Mouse (Mus musculus) cerebral cortex, adult 2 months (tissue): ENCODE measurements around the gene Cux2.

ENCODE experiments used
- WGBS: fragments of 180-500 bp; shearing (Covaris S2); methylation state at CpG from one replicate; pipeline ENCODE4 v1.1.7; 2018; 5-methylcytosine and 5-hydroxymethylcytosine counted together

Gene Cux2

GRCm38 (mm10) chr5:121837441-121838340 lies 212.2 kb downstream of the Cux2 start, which contains the start of gene Sh2b3:
Sh2b3 (minus strand) TSS chr5:121837646.
- 2% methylated on average over 35 of the region's 35 CpGs for whole genome bisulfite sequencing

GRCm38 (mm10) chr5:121836692-121837415 lies 213.0 kb downstream of the Cux2 start:
- WGBS = under 1% methylated on average over 75 of the region's 77 CpGs

GRCm38 (mm10) chr5:121835949-121836691 lies 213.8 kb downstream of the Cux2 start:
- under 1% methylated on average over 51 of the region's 51 CpGs for WGBS

- WGBS = 43% methylated on average over 12 of the region's 12 CpGs
Observed at GRCm38 (mm10) chr5:121834991-121835747, 214.7 kb downstream of the Cux2 start.

- 73% methylated on average over 7 of the region's 7 CpGs for WGBS
Observed at GRCm38 (mm10) chr5:121834241-121834606, 215.7 kb downstream of the Cux2 start.

- 46% methylated on average over 10 of the region's 10 CpGs for WGBS
Observed at GRCm38 (mm10) chr5:121833572-121834240, 216.2 kb downstream of the Cux2 start.

DNA sequence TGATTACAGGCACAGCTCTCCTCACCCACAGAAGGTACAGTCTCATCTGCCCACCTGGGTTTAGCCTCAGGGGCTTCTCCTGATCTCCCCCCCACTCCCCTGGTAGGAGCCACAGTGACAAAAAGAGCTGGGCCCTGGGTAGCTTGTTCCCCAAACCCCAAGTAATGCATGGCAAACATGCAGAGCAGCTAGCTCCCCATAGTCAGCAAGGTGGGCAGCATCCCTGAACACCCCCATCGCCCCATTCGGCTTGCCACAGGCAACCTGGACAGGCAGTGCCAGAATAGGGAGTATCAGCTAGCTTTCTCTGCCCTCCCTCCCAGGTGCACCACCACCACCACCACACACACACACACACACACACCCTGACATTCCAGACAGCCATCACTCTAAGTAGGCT lies 216.7 kb downstream of the Cux2 start:
- 69% methylated on average over 2 of the region's 2 CpGs for WGBS

DNA sequence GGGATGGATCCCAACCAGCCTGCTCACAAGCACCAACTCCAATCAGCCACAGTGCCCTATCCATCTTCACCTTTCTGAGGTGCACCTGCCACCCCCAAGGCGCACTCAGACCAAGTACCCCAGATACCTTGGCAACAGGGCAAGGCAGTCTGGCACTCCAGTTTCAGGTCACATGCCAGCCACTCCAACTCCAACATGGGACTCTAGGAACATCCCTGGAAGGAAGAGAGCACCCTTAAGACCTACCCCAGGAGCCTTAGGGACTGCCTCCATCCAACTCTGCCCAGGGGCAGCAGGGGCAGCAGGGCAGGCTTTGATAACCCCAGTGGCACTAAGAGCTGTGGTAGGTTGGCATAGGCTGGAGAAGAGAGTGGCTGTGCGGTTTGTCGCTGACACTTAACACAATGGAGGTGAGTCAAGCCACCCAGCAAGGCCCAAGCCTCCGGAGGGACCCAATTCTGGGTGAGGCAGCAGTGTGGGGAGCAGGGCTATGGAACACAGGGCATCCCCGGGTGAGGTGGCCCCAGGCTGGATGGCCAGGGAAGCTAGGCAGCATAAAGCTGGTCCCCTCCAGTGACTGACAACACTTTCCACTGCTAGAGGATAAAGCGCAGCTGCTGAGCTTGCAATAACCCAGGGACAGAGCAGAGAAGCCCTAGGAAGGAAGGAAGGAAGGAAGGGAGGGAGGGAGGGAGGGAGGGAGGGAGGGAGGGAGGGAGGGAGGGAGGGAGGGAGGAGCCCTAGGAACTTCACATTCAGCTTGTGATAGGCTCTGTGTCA lies 217.3 kb downstream of the Cux2 start:
- WGBS = 81% methylated on average over 6 of the region's 6 CpGs

- 92% methylated on average over 6 of the region's 6 CpGs for WGBS
Observed at GRCm38 (mm10) chr5:121831002-121831601, 218.8 kb downstream of the Cux2 start.

DNA sequence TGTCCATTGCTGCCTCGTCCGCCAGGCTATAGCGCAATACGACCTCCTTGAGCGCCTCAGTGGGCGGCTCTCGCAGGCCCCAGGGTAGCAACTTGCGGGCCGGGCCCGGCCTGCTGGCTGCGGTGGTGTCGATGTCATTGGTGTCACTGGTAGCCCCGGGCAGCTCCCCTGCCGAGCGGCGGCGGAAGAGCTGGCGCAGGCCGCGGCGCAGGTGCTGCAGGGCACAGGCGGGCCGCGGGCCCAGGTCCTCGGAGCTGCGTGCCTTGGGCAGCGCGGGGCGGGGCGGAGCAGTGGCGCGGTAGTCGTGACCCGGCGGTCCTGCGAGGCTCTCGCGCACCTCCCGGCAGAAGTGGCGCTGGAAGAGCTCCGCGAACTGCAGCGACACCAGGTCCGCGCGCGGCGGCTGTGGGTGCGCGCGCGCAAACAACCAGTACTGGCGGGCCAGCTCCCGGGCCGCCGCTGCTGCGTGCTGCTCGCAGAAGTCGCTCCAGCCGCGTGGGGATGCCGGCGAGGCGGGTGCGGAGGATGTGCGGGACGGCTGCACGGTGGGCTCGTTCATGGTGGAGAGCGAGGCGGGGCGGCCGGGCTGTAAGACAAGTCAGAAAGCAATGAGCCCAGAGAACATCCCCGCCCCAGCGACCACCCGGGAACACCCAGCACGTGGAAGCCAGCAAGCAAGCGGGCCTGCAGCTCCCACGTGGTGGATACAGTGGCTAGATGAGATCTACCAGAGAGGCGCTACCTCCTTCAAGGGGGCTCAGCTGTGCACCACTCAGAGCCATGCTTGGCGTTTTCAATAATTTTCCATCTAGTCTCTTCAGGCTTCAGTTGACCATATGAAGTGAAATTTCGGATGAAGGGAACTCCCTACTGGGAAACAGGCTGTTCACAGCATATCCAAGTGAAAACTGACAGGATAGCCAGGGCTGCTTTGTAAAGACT lies 221.1 kb downstream of the Cux2 start:
- 27% methylated on average over 82 of the region's 82 CpGs for WGBS

DNA sequence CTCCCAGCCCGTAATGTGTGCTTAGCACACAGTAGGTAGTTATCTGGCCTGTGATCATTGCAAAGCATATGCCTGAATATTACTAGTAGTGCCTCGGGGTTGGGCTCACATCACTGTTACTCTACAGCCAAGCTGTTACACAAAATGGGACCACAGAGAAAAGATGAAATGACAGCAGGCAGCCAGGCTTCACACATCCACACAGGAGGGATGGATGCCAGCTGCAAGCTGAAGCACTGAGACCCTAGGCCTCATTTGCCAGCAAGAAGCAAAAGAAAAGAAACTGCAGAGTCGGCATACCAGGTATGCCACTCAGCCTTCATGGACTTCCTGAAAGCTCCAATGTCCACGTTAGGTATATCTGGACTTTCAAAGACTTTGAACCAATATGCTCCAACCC lies 222.0 kb downstream of the Cux2 start:
- 66% methylated on average over 4 of the region's 4 CpGs for WGBS

GRCm38 (mm10) chr5:121825606-121826005 lies 224.3 kb downstream of the Cux2 start:
- WGBS = 74% methylated on average over 3 of the region's 3 CpGs

- WGBS = 78% methylated on average over 4 of the region's 4 CpGs
Observed at GRCm38 (mm10) chr5:121824121-121824520, 225.8 kb downstream of the Cux2 start.

DNA sequence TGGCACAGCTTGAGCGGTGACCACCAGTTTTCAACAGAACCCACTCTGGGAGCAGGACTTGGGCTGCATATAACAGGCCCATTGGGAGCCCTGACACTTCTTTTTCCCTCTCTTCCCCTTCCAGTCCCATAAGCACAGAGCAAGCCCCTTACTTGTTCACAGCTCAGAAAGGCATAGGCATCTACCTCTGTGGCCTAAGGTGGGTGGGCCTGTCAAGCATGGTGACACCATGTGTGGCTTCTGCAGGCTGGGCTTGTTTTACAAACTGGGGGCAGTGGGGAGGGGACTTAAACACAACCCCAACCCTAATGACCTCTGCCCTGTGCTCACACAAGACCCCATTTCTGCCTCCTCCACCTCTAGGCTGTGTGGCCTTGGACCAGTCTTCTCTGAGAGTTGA lies 226.2 kb downstream of the Cux2 start:
- 68% methylated on average over 1 of the region's 1 CpGs for WGBS

DNA sequence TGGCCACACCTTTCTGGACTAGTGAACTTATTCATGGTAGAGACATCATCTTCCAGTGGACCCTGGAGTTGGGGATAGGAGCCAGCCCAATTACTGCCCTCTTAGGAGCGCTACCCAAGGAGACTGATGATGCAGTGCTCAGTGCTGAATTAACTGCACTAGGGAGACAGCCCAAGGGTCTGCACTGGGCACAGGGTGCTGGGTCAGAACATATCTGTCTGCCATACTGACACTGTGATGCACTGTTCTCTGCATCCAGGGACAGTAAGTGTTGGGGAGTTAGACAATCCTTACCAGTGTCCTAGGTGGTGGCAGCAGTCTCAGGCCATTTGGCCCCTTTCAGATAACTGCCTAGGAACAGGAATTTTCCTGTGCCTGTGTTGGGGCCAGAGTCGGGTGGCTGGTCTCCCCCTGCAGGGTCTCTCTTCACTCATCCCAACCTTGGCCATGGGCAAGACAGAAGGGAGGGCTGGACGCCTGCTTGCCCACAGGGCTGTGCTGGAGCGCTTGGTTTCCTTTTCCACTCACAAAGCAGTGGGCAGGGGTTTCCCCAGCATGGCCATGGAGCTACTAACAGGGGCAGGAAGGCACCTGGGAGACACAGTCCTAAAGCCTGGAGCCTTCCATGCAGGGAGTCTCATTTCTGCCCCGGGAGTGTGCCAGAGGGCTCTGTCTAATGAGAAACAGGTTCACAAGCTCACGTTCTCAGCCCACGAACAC lies 227.0 kb downstream of the Cux2 start:
- 62% methylated on average over 7 of the region's 7 CpGs for WGBS

GRCm38 (mm10) chr5:121821552-121821951 lies 228.3 kb downstream of the Cux2 start:
- WGBS = 48% methylated on average over 5 of the region's 5 CpGs

GRCm38 (mm10) chr5:121821116-121821515 lies 228.8 kb downstream of the Cux2 start:
- 87% methylated on average over 5 of the region's 5 CpGs for WGBS

- WGBS = 79% methylated on average over 3 of the region's 3 CpGs
Observed at GRCm38 (mm10) chr5:121820657-121821056, 229.2 kb downstream of the Cux2 start.
